Mouse (Mus musculus) gastrocnemius, adult 8-10 months (tissue): ENCODE data around the gene Efnb3. TPM values are rescaled to one million over a fixed set of nuclear protein-coding genes. Genes with fewer than 3 reads are reported as not detected.

Source experiments
- DNase-seq, 2 experiments: peaks; one replicate each; pipeline ENCODE4 v3.0.0; 2022; ENCODE audit warnings: low spot score in 2 of 2
- total RNA-seq, 4 experiments: library from RNA; stranded (reverse); gene quantifications; 2 replicates each; pipeline ENCODE4 v1.2.4; 2022

The Efnb3 gene
- total RNA-seq, 4 experiments from 2014 or later: 0.31 to 0.46 (median 0.35) TPM

- no peak for DNase-seq
Measured at GRCm38 (mm10) chr11:69584008-69584407, 24.0 kb upstream of the Efnb3 start.

- no peak for DNase-seq
Measured at GRCm38 (mm10) chr11:69582230-69582805, 22.3 kb upstream of the Efnb3 start.

- no peak for DNase-seq
Measured at GRCm38 (mm10) chr11:69581814-69582213, 21.8 kb upstream of the Efnb3 start.

- peak; percentile 80 to 81 for DNase-seq
Measured at GRCm38 (mm10) chr11:69581147-69581688, 21.2 kb upstream of the Efnb3 start.

- no peak for DNase-seq
Measured at GRCm38 (mm10) chr11:69580572-69581146, 20.7 kb upstream of the Efnb3 start.

GRCm38 (mm10) chr11:69580091-69580514 lies 20.1 kb upstream of the Efnb3 start, which contains the start of the genes Wrap53 and Trp53:
Gene Wrap53 (minus strand): TSS chr11:69580255.
Gene Trp53 (plus strand): TSS chr11:69580359.
- peak; percentile 89 for DNase-seq

- peak; percentile 97 to 98 for DNase-seq
Measured at GRCm38 (mm10) chr11:69579128-69580017, 19.4 kb upstream of the Efnb3 start.

GRCm38 (mm10) chr11:69578301-69578700 lies 18.3 kb upstream of the Efnb3 start:
- no peak for DNase-seq

- no peak for DNase-seq
Measured at GRCm38 (mm10) chr11:69576307-69576706, 16.3 kb upstream of the Efnb3 start.

- DNase-seq: no peak
Measured at GRCm38 (mm10) chr11:69575220-69575619, 15.2 kb upstream of the Efnb3 start.

GRCm38 (mm10) chr11:69565131-69565530 lies 5.1 kb upstream of the Efnb3 start:
- no peak for DNase-seq

- DNase-seq: no peak
Measured at GRCm38 (mm10) chr11:69564391-69564790, 4.4 kb upstream of the Efnb3 start.

- no peak for DNase-seq
Measured at GRCm38 (mm10) chr11:69563373-69563772, 3.4 kb upstream of the Efnb3 start.

- DNase-seq: no peak
Measured at GRCm38 (mm10) chr11:69560896-69561854, 1.2 kb upstream of the Efnb3 start.

GRCm38 (mm10) chr11:69559183-69559582 lies 822 bp downstream of the Efnb3 start:
- DNase-seq: no peak

GRCm38 (mm10) chr11:69558756-69559155 lies 1.2 kb downstream of the Efnb3 start:
- DNase-seq: no peak

GRCm38 (mm10) chr11:69557381-69557958 lies 2.5 kb downstream of the Efnb3 start:
- DNase-seq: no peak

GRCm38 (mm10) chr11:69554539-69555140 lies 5.4 kb downstream of the Efnb3 start:
- no peak for DNase-seq

GRCm38 (mm10) chr11:69553341-69553721 lies 6.7 kb downstream of the Efnb3 start:
- no peak for DNase-seq
